Mouse (Mus musculus) bone marrow, adult 2 months (tissue): Measurements from ENCODE around the gene Zbtb16. TPM values are rescaled to one million over a fixed set of nuclear protein-coding genes. Genes with fewer than 3 reads are reported as not detected.

ENCODE experiments used
- H3K27ac ChIP-seq: fragments of 200-500 bp; 2 replicates; pipeline ENCODE4 v1.5.1; 2012; ENCODE audit warnings: low read depth, mild to moderate bottlenecking, control low read depth, inconsistent platforms, low read length; ENCODE audit not compliant: control insufficient read depth, poor library complexity, insufficient read depth
- H3K4me1 ChIP-seq: fragments of 200-500 bp; 2 replicates; pipeline ENCODE4 v1.6.1; 2011; ENCODE audit warnings: low read length; ENCODE audit not compliant: control insufficient read depth, insufficient read depth
- H3K4me3 ChIP-seq: fragments of 200-500 bp; replicated peaks from 2 replicates; pipeline ENCODE3; 2011; ENCODE audit warnings: mild to moderate bottlenecking, low read depth, low read length, control low read depth; ENCODE audit not compliant: control insufficient read depth
- CTCF ChIP-seq: fragments of 200-500 bp; IDR thresholded peaks from 2 replicates; pipeline ENCODE4 v1.5.1; 2011; ENCODE audit warnings: low read length, control low read depth; ENCODE audit not compliant: control insufficient read depth, insufficient read depth
- POLR2A ChIP-seq: fragments of 200-500 bp; IDR thresholded peaks from 2 replicates; pipeline ENCODE4 v1.6.1; 2011; ENCODE audit warnings: low read depth, mild to moderate bottlenecking, control low read depth, low read length, borderline replicate concordance; ENCODE audit not compliant: control insufficient read depth
- WGBS: fragments of 180-500 bp; shearing (Covaris S2); methylation state at CpG from one replicate; pipeline ENCODE4 v1.1.7; 2018; 5-methylcytosine and 5-hydroxymethylcytosine counted together
- polyA plus RNA-seq: library from polyadenylated mRNA; stranded (reverse); fragments of >200 nt; gene quantifications from 2 replicates; pipeline ENCODE4 v1.2.4, GENCODE M21; 2011; ENCODE audit warnings: low replicate concordance; ENCODE audit not compliant: missing spikeins, insufficient read depth, insufficient read length

Gene Zbtb16
- polyA plus RNA-seq, 1 experiment = 7.5 TPM

- no peak for TF ChIP-seq POLR2A
- no peak for TF ChIP-seq CTCF
- 63% methylated on average over 17 of the region's 17 CpGs for WGBS
- H3K27ac ChIP-seq = no peak overlapping the region
- no peak overlapping the region for H3K4me3 ChIP-seq
- no peaks in the 10 kb centered on the region for H3K4me1 ChIP-seq
Measured at GRCm38 (mm10) chr9:48649851-48650685, 186.0 kb downstream of the Zbtb16 start.

- H3K4me3 ChIP-seq = no peak overlapping the region
- H3K27ac ChIP-seq = no peak overlapping the region
- TF ChIP-seq POLR2A = no peak
- TF ChIP-seq CTCF = no peak
- WGBS = 11% methylated on average over 22 of the region's 22 CpGs
- H3K4me1 ChIP-seq = no peaks in the 10 kb centered on the region
Measured at GRCm38 (mm10) chr9:48649098-48649766, 186.8 kb downstream of the Zbtb16 start.

- TF ChIP-seq POLR2A (no peak), CTCF (no peak)
Measured at GRCm38 (mm10) chr9:48648285-48649097, 187.5 kb downstream of the Zbtb16 start.

GRCm38 (mm10) chr9:48647648-48648284 is 188.3 kb downstream of the Zbtb16 start:
- no peak for TF ChIP-seq CTCF
- no peak for TF ChIP-seq POLR2A
- H3K27ac ChIP-seq = no peak overlapping the region
- no peaks in the 10 kb centered on the region for H3K4me1 ChIP-seq
- no peak overlapping the region for H3K4me3 ChIP-seq
- 71% methylated on average over 10 of the region's 10 CpGs for WGBS

More at GRCm38 (mm10) chr9:48648285-48649097, 187.5 kb downstream of the Zbtb16 start:
- no peak overlapping the region for H3K4me3 ChIP-seq
- WGBS = 70% methylated on average over 12 of the region's 12 CpGs
- no peaks in the 10 kb centered on the region for H3K4me1 ChIP-seq
- no peak overlapping the region for H3K27ac ChIP-seq

GRCm38 (mm10) chr9:48646781-48647647 is 189.0 kb downstream of the Zbtb16 start:
- Histone ChIP-seq H3K4me3 (no peak overlapping the region), H3K27ac (no peak overlapping the region), H3K4me1 (no peaks in the 10 kb centered on the region)
- WGBS = 74% methylated on average over 16 of the region's 16 CpGs
- TF ChIP-seq POLR2A (no peak), CTCF (no peak)

- 23% methylated on average over 4 of the region's 4 CpGs for WGBS
- Histone ChIP-seq H3K4me3 (no peak overlapping the region), H3K27ac (no peak overlapping the region), H3K4me1 (no peaks in the 10 kb centered on the region)
- TF ChIP-seq CTCF = peak; percentile 87
- TF ChIP-seq POLR2A = no peak
Measured at GRCm38 (mm10) chr9:48646251-48646650, 189.8 kb downstream of the Zbtb16 start.

- TF ChIP-seq POLR2A (no peak), CTCF (no peak)
- WGBS = 49% methylated on average over 4 of the region's 4 CpGs
- Histone ChIP-seq H3K27ac (no peak overlapping the region), H3K4me1 (no peaks in the 10 kb centered on the region), H3K4me3 (no peak overlapping the region)
Measured at GRCm38 (mm10) chr9:48645648-48646126, 190.3 kb downstream of the Zbtb16 start.
